Mouse (Mus musculus) ES-E14 (cell line): ENCODE measurements around the gene Ly6g.

Experiments
- HCFC1 ChIP-seq: IDR thresholded peaks from 2 replicates; pipeline ENCODE4 v1.6.1; 2012; ENCODE audit warnings: low read length, inconsistent platforms, borderline replicate concordance; ENCODE audit not compliant: insufficient read depth
- ZC3H11A ChIP-seq: IDR thresholded peaks from 2 replicates; pipeline ENCODE4 v1.6.1; 2012; ENCODE audit warnings: low read depth, mild to moderate bottlenecking, inconsistent platforms, low read length, borderline replicate concordance

- TF ChIP-seq ZC3H11A (no peak), HCFC1 (no peak)
Observed at GRCm38 (mm10) chr15:75157646-75158045, 2.6 kb downstream of the Ly6g start.
